Mouse (Mus musculus) liver, postnatal 0 days (tissue): ENCODE data around the gene Adamts17. TPM values are rescaled to one million over a fixed set of nuclear protein-coding genes. Genes with fewer than 3 reads are reported as not detected.

Experiments used
- ATAC-seq: fragments of 200-750 bp; cut with Nextera tagmentation; 2 replicates; pipeline ENCODE4 v1.8.0; 2017; ENCODE audit warnings: mild to moderate bottlenecking, moderate library complexity
- DNase-seq: peaks from one replicate; pipeline ENCODE4 v3.0.0-alpha.2; 2016
- H3K27ac ChIP-seq: fragments of 300-500 bp; sonication (generic); 2 replicates; pipeline ENCODE4 v1.5.1; 2014; ENCODE audit warnings: antibody characterized with exemption, moderate library complexity, mild to moderate bottlenecking, low read depth
- H3K27me3 ChIP-seq: fragments of 300-500 bp; sonication (generic); 2 replicates; pipeline ENCODE4 v1.6.1; 2014; ENCODE audit warnings: low read length, control low read depth, mixed read lengths; ENCODE audit not compliant: insufficient read depth
- H3K36me3 ChIP-seq: fragments of 300-500 bp; sonication (generic); replicated peaks from 2 replicates; pipeline ENCODE4 v1.6.1; 2014; ENCODE audit warnings: mild to moderate bottlenecking, control low read depth, low read length, moderate library complexity, mixed read lengths; ENCODE audit not compliant: insufficient read depth
- H3K4me1 ChIP-seq: fragments of 300-500 bp; sonication (generic); 2 replicates; pipeline ENCODE4 v1.6.1; 2014; ENCODE audit warnings: antibody characterized with exemption, mild to moderate bottlenecking, control low read depth; ENCODE audit not compliant: insufficient read depth
- H3K4me2 ChIP-seq: fragments of 300-500 bp; sonication (generic); 2 replicates; pipeline ENCODE4 v1.6.1; 2014; ENCODE audit warnings: low read depth, mild to moderate bottlenecking, low read length, moderate library complexity, mixed read lengths
- H3K4me3 ChIP-seq: fragments of 300-500 bp; sonication (generic); 2 replicates; pipeline ENCODE4 v1.5.1; 2014; ENCODE audit warnings: low read depth, low read length
- H3K9ac ChIP-seq: fragments of 300-500 bp; sonication (generic); replicated peaks from 2 replicates; pipeline ENCODE4 v1.6.1; 2014; ENCODE audit warnings: mild to moderate bottlenecking, moderate library complexity
- H3K9me3 ChIP-seq: fragments of 300-500 bp; sonication (generic); 2 replicates; pipeline ENCODE4 v1.6.1; 2016; ENCODE audit warnings: mild to moderate bottlenecking, control low read depth, low read length, mixed read lengths
- CTCF ChIP-seq: sonication (generic); IDR thresholded peaks from 2 replicates; pipeline ENCODE4 v1.5.1; 2016; ENCODE audit warnings: antibody characterized with exemption, low read depth
- EP300 ChIP-seq: IDR thresholded peaks from 2 replicates; pipeline ENCODE4 v1.6.1; 2016; ENCODE audit warnings: antibody characterized with exemption, low read depth, mild to moderate bottlenecking
- WGBS: fragments of 180-500 bp; shearing (Covaris S2); extraction: QIAGEN DNeasy Blood & Tissue Kit; methylation state at CpG from one replicate; pipeline ENCODE4 v1.1.7; 2014; ENCODE audit not compliant: insufficient replicate concordance; 5-methylcytosine and 5-hydroxymethylcytosine counted together
- polyA plus RNA-seq: library from polyadenylated mRNA; unstranded; fragments of >200 nt; fragmentation: Nextera tagmentation; extraction: Ambion mirVana; gene quantifications from 2 replicates; pipeline ENCODE4 v1.2.1, GENCODE M21; 2015

Gene Adamts17
- polyA plus RNA-seq, 1 experiment from 2014 or later: 0.05 TPM

GRCm38 (mm10) chr7:67112495-67113216, 273.1 kb downstream of the Adamts17 start:
- no peak for DNase-seq
- 53% methylated on average over 14 of the region's 14 CpGs for WGBS

GRCm38 (mm10) chr7:67114056-67114455, 274.5 kb downstream of the Adamts17 start:
- Histone ChIP-seq H3K4me1 (no peaks in the 10 kb centered on the region), H3K36me3 (no peaks in the 10 kb centered on the region), H3K9me3 (no peaks in the 10 kb centered on the region), H3K4me2 (no peak overlapping the region), H3K27me3 (no peaks in the 10 kb centered on the region), H3K4me3 (no peak overlapping the region), H3K9ac (no peak overlapping the region), H3K27ac (no peak overlapping the region)
- 87% methylated on average over 3 of the region's 3 CpGs for WGBS
- DNase-seq: no peak
- ATAC-seq: no peak
- no peak for TF ChIP-seq CTCF
- TF ChIP-seq EP300: no peak

More at GRCm38 (mm10) chr7:67112495-67113216, 273.1 kb downstream of the Adamts17 start:
- Histone ChIP-seq H3K9me3 (no peaks in the 10 kb centered on the region), H3K4me3 (no peak overlapping the region), H3K27me3 (no peaks in the 10 kb centered on the region), H3K4me1 (no peaks in the 10 kb centered on the region), H3K4me2 (no peak overlapping the region), H3K36me3 (no peaks in the 10 kb centered on the region), H3K27ac (no peak overlapping the region), H3K9ac (no peak overlapping the region)
- ATAC-seq: no peak
- TF ChIP-seq EP300: no peak
- TF ChIP-seq CTCF: no peak

- H3K27ac ChIP-seq: no peak overlapping the region
- WGBS: 78% methylated on average over 3 of the region's 3 CpGs
Observed at GRCm38 (mm10) chr7:67115056-67115455, 275.5 kb downstream of the Adamts17 start.

GRCm38 (mm10) chr7:67135140-67135539, 295.6 kb downstream of the Adamts17 start:
- no peaks in the 10 kb centered on the region for H3K36me3 ChIP-seq
- no peak overlapping the region for H3K27ac ChIP-seq
- H3K4me2 ChIP-seq: no peak overlapping the region
- no peak overlapping the region for H3K9ac ChIP-seq
- no peaks in the 10 kb centered on the region for H3K27me3 ChIP-seq
- H3K4me3 ChIP-seq: no peak overlapping the region
- TF ChIP-seq CTCF: no peak
- TF ChIP-seq EP300: no peak
- ATAC-seq (no peak), DNase-seq (no peak)
- WGBS: 46% methylated on average over 2 of the region's 2 CpGs
- no peaks in the 10 kb centered on the region; the same call in 1 of the 2 replicates for H3K4me1 ChIP-seq
- H3K9me3 ChIP-seq: no peaks in the 10 kb centered on the region

More at GRCm38 (mm10) chr7:67115056-67115455, 275.5 kb downstream of the Adamts17 start:
- Histone ChIP-seq H3K4me3 (no peak overlapping the region), H3K4me2 (no peak overlapping the region), H3K27me3 (no peaks in the 10 kb centered on the region), H3K36me3 (no peaks in the 10 kb centered on the region), H3K9ac (no peak overlapping the region), H3K9me3 (no peaks in the 10 kb centered on the region), H3K4me1 (no peaks in the 10 kb centered on the region)
- DNase-seq (no peak), ATAC-seq (no peak)
- no peak for TF ChIP-seq CTCF
- no peak for TF ChIP-seq EP300

GRCm38 (mm10) chr7:67142347-67143015, 302.9 kb downstream of the Adamts17 start:
- no peak overlapping the region for H3K9ac ChIP-seq
- no peak overlapping the region for H3K4me2 ChIP-seq
- TF ChIP-seq CTCF (no peak), EP300 (no peak)
- H3K27ac ChIP-seq: no peak overlapping the region
- H3K9me3 ChIP-seq: no peaks in the 10 kb centered on the region
- no peak overlapping the region for H3K4me3 ChIP-seq
- no peaks in the 10 kb centered on the region for H3K4me1 ChIP-seq
- no peak for ATAC-seq
- H3K36me3 ChIP-seq: no peaks in the 10 kb centered on the region
- 31% methylated on average over 11 of the region's 11 CpGs for WGBS
- H3K27me3 ChIP-seq: no peaks in the 10 kb centered on the region
- DNase-seq: no peak

GRCm38 (mm10) chr7:67145748-67146147, 306.2 kb downstream of the Adamts17 start:
- no peaks in the 10 kb centered on the region for H3K9me3 ChIP-seq
- no peak overlapping the region for H3K4me3 ChIP-seq
- no peaks in the 10 kb centered on the region for H3K36me3 ChIP-seq
- 65% methylated on average over 7 of the region's 7 CpGs for WGBS
- no peak overlapping the region for H3K9ac ChIP-seq
- no peak for TF ChIP-seq CTCF
- no peak for TF ChIP-seq EP300
- DNase-seq (no peak), ATAC-seq (no peak)
- H3K27me3 ChIP-seq: no peaks in the 10 kb centered on the region
- no peaks in the 10 kb centered on the region for H3K4me1 ChIP-seq
- no peak overlapping the region for H3K27ac ChIP-seq
- H3K4me2 ChIP-seq: no peak overlapping the region
